Mouse (Mus musculus): ENCODE measurements around the gene Arntl. TPM values are rescaled to one million over a fixed set of nuclear protein-coding genes. Genes with fewer than 3 reads are reported as not detected.

The Arntl gene
- polyA plus RNA-seq, 1 experiment from 2014 or later, result 5.3 TPM

DNA sequence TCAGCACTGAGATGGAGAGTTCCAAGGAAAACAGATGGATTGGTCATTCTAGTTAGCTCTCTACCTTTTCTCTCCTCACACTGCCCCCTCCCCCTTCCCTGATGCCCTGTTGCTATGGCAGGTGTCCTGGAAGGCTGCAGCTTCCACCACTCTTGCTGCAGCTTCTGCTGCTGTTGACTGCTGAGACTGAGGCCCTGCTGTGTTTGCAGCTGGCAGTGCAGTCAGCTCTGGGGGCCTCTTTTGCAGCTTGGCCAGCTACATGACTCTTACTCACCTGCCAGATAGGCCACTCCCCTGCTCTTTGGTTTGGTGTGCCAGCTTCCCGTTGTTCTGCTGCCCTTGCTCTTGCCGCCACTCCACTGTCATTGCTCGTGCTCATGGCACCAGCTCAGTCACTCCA, 62.7 kb downstream of the Arntl start:
- Histone ChIP-seq H3K27me3 (replicated peaks; ENCODE audit: control insufficient read depth, insufficient read depth, low read length) (no peaks in the 10 kb centered on the region), H3K9me3 (ENCODE audit: control insufficient read depth) (no peaks in the 10 kb centered on the region), H3K27ac (ENCODE audit: low read depth, low read length) (no peak overlapping the region), H3K9ac (ENCODE audit: low read depth, low read length) (no peak overlapping the region), H3K36me3 (ENCODE audit: control insufficient read depth, insufficient read depth) (no peaks in the 10 kb centered on the region), H3K4me2 (replicated peaks; ENCODE audit: low read depth) (no peak overlapping the region), H3K4me1 (replicated peaks; ENCODE audit: control insufficient read depth, insufficient read depth, low read length) (no peaks in the 10 kb centered on the region; the same call in 1 of the 2 replicates), H3K4me3 (ENCODE audit: low read depth, low read length) (no peak overlapping the region)
- no peak for TF ChIP-seq CTCF (IDR thresholded peaks at IDR 0.05; ENCODE audit: low read depth)
- WGBS, result 38% methylated on average over 3 of the region's 3 CpGs
- ATAC-seq, result no peak

DNA sequence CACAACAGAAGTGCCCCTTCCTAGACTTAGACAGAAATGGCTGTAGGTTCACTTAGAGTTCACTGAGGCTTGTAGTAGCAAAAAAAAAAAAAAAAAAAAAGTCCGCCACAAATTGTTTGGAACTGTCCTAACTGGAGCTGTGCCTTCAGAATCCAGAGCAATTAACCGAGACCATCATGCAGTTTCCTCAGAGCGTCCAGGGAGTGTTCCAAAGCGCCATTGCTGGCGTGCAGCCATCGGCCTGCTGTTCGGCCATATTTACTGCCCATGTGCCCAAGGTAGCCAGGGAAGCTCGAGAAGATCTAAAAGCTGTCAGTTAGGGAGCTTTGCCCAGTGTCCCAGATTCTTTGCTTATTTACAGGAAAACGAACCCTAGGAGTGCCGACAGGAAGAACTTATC, 63.3 kb downstream of the Arntl start:
- no peak overlapping the region for H3K9ac ChIP-seq (ENCODE audit: low read depth, low read length)
- 64% methylated on average over 10 of the region's 10 CpGs for WGBS
- no peaks in the 10 kb centered on the region for H3K9me3 ChIP-seq (ENCODE audit: control insufficient read depth)
- no peak for ATAC-seq
- H3K27me3 ChIP-seq (replicated peaks; ENCODE audit: control insufficient read depth, insufficient read depth, low read length), result no peaks in the 10 kb centered on the region
- no peak overlapping the region for H3K4me2 ChIP-seq (replicated peaks; ENCODE audit: low read depth)
- H3K27ac ChIP-seq (ENCODE audit: low read depth, low read length), result no peak overlapping the region
- H3K36me3 ChIP-seq (ENCODE audit: control insufficient read depth, insufficient read depth), result no peaks in the 10 kb centered on the region
- H3K4me3 ChIP-seq (ENCODE audit: low read depth, low read length), result no peak overlapping the region
- H3K4me1 ChIP-seq (replicated peaks; ENCODE audit: control insufficient read depth, insufficient read depth, low read length), result no peaks in the 10 kb centered on the region; the same call in 1 of the 2 replicates
- TF ChIP-seq CTCF (IDR thresholded peaks at IDR 0.05; ENCODE audit: low read depth), result no peak

DNA sequence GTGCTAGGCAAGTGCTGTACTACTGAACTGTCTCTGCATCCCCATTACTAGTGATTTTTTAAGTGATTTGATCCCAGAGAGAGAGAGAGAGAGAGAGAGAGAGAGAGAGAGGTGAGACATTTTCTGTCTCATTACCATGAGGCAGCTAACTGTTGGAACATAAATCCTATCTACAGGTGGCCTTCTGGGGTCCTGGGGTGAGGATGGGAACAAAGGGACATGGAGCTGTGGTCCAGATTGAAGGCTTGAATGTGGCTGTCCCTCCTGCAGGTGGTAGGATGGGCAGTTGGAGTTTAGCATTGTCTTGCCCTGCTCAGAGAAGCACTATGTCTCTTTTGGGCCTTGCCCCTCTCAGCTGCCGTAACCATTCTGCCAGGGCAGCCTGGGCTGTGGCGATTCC, 63.7 kb downstream of the Arntl start:
- no peaks in the 10 kb centered on the region for H3K27me3 ChIP-seq (replicated peaks; ENCODE audit: control insufficient read depth, insufficient read depth, low read length)
- WGBS, result 84% methylated on average over 2 of the region's 2 CpGs
- no peak overlapping the region for H3K4me2 ChIP-seq (replicated peaks; ENCODE audit: low read depth)
- H3K4me3 ChIP-seq (ENCODE audit: low read depth, low read length), result no peak overlapping the region
- H3K4me1 ChIP-seq (replicated peaks; ENCODE audit: control insufficient read depth, insufficient read depth, low read length), result no peaks in the 10 kb centered on the region; the same call in 1 of the 2 replicates
- H3K9ac ChIP-seq (ENCODE audit: low read depth, low read length), result no peak overlapping the region
- no peaks in the 10 kb centered on the region for H3K9me3 ChIP-seq (ENCODE audit: control insufficient read depth)
- no peak for TF ChIP-seq CTCF (IDR thresholded peaks at IDR 0.05; ENCODE audit: low read depth)
- ATAC-seq, result no peak
- no peaks in the 10 kb centered on the region for H3K36me3 ChIP-seq (ENCODE audit: control insufficient read depth, insufficient read depth)
- H3K27ac ChIP-seq (ENCODE audit: low read depth, low read length), result no peak overlapping the region

DNA sequence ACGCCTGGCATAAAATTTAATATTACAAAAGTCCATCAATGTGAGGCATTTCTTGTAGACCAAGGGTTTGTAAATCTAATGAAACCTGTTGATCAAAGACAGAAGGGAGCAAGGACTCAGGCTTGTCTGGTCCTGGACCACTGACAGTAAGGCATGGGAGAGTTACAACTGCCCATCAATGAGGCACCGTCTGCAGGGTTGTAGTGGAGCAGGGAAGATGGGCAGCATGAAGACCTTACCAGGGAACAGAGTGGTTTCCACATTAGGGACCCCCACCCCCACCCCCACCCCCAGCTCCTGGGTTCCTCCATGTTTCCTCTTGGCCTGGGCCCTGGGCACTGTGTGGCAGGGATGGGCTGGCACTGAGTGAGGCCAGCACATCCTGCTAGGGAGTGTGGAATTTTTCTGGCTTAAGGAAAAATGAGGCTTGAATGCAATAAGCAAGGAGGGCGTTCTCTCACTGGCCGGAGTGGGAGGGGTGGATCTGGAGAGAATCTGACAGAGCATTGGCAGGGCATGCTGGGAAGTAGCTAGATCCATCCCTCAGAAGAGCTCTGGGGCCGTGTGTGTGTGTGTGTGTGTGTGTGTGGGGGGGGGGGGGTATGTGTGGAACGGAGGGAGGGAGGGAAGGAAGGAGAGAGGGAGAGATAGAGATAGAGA, 65.2 kb downstream of the Arntl start:
- Histone ChIP-seq H3K36me3 (ENCODE audit: control insufficient read depth, insufficient read depth) (no peaks in the 10 kb centered on the region), H3K27ac (ENCODE audit: low read depth, low read length) (no peak overlapping the region), H3K4me2 (replicated peaks; ENCODE audit: low read depth) (no peak overlapping the region), H3K4me3 (ENCODE audit: low read depth, low read length) (no peak overlapping the region), H3K4me1 (replicated peaks; ENCODE audit: control insufficient read depth, insufficient read depth, low read length) (no peaks in the 10 kb centered on the region; the same call in 1 of the 2 replicates), H3K27me3 (replicated peaks; ENCODE audit: control insufficient read depth, insufficient read depth, low read length) (no peaks in the 10 kb centered on the region), H3K9ac (ENCODE audit: low read depth, low read length) (no peak overlapping the region), H3K9me3 (ENCODE audit: control insufficient read depth) (no peaks in the 10 kb centered on the region)
- no peak for ATAC-seq
- TF ChIP-seq CTCF (IDR thresholded peaks at IDR 0.05; ENCODE audit: low read depth), result no peak
- WGBS, result 72% methylated on average over 5 of the region's 6 CpGs

DNA sequence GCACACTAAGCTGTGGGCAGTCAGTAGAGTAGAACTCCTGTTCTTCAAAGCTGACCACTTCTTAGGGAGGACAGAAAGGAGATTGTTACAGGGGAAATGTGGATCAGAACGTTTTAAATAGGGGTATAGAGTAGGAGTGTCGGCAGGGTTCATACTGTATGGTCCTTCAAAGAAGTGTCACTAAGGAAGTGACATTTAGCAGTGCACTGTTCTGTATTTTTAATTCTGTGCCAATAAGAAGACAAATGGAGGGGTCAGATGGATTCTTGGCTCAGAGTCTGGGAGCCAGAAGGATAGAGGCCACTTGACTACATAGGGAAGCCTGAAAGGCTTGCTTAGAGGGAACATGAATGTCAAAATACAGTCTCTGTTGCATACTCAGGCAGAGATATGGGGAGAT, 70.0 kb downstream of the Arntl start:
- no peak for ATAC-seq
- 70% methylated on average over 2 of the region's 2 CpGs for WGBS
- H3K4me1 ChIP-seq (replicated peaks; ENCODE audit: control insufficient read depth, insufficient read depth, low read length), result no peaks in the 10 kb centered on the region

DNA sequence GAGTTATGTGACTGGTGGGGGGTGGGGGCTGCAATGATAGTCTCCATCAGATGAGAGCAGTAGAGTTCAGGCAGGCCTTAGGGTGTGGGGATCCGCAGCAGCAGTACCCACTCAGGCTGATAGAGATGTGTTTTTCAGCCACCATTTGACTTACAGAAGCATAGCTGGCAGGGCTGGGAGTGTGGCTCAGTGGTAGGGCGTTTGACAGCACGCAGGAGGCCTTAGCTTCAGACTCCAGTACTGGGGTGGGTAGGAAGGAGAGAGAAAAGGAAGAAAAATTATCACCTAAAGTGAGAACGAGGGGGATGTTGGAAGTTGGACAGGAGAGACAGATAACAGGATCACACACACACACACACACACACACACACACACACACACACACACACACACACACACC, 71.2 kb downstream of the Arntl start:
- H3K4me2 ChIP-seq (replicated peaks; ENCODE audit: low read depth), result no peak overlapping the region
- no peak overlapping the region for H3K4me3 ChIP-seq (ENCODE audit: low read depth, low read length)
- no peaks in the 10 kb centered on the region for H3K4me1 ChIP-seq (replicated peaks; ENCODE audit: control insufficient read depth, insufficient read depth, low read length)
- H3K9ac ChIP-seq (ENCODE audit: low read depth, low read length), result no peak overlapping the region
- 75% methylated on average over 4 of the region's 4 CpGs for WGBS
- H3K27ac ChIP-seq (ENCODE audit: low read depth, low read length), result no peak overlapping the region
- H3K27me3 ChIP-seq (replicated peaks; ENCODE audit: control insufficient read depth, insufficient read depth, low read length), result no peaks in the 10 kb centered on the region
- H3K36me3 ChIP-seq (ENCODE audit: control insufficient read depth, insufficient read depth), result peaks cover 2% of the 10 kb centered on the region; the same call in 1 of the 2 replicates
- no peak for TF ChIP-seq CTCF (IDR thresholded peaks at IDR 0.05; ENCODE audit: low read depth)
- no peak for ATAC-seq
- no peaks in the 10 kb centered on the region for H3K9me3 ChIP-seq (ENCODE audit: control insufficient read depth)

More for the DNA sequence above, 70.0 kb downstream of the Arntl start:
- Histone ChIP-seq H3K4me2 (replicated peaks; ENCODE audit: low read depth) (no peak overlapping the region), H3K27me3 (replicated peaks; ENCODE audit: control insufficient read depth, insufficient read depth, low read length) (no peaks in the 10 kb centered on the region), H3K27ac (ENCODE audit: low read depth, low read length) (no peak overlapping the region), H3K9ac (ENCODE audit: low read depth, low read length) (no peak overlapping the region), H3K9me3 (ENCODE audit: control insufficient read depth) (no peaks in the 10 kb centered on the region), H3K4me3 (ENCODE audit: low read depth, low read length) (no peak overlapping the region), H3K36me3 (ENCODE audit: control insufficient read depth, insufficient read depth) (no peaks in the 10 kb centered on the region)
- TF ChIP-seq CTCF (IDR thresholded peaks at IDR 0.05; ENCODE audit: low read depth), result no peak

Data from intestine, postnatal 0 days (tissue).